Mouse (Mus musculus) lung, postnatal 0 days (tissue): ENCODE results near the gene Fras1.

Experiments
- CTCF ChIP-seq: IDR thresholded peaks from 2 replicates; pipeline ENCODE4 v1.5.1; 2016; ENCODE audit warnings: antibody characterized with exemption, mild to moderate bottlenecking
- EP300 ChIP-seq: IDR thresholded peaks from 2 replicates; pipeline ENCODE4 v1.6.1; 2016; ENCODE audit warnings: antibody characterized with exemption, mild to moderate bottlenecking, control low read depth

DNA sequence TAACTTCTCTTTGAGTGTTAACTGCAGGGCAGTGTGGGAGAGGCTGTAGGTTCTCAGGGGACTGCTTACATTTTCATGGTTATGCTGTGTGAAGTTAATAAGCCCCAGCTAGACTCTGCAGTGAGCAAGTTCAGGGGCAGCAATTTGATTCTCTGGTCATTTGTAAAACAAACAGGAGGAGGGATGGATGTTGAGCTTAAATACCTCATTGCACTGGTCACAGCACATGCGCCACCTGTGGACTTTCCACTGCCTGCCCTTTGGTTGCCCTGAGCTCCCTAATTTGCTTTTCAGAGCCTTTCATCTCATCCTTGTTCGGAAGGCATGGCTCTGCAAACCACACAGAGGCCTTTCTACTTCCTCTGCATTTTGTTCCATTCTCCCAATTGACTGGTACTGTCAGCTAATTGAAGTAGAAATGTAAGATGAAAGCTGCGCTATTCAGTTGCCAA is 142.1 kb downstream of the Fras1 start:
- no peak for TF ChIP-seq CTCF
- TF ChIP-seq EP300: no peak
